Mouse (Mus musculus) left cerebral cortex, postnatal 14 days (tissue): ENCODE results near the gene S100a2. TPM values are rescaled to one million over a fixed set of nuclear protein-coding genes. Genes with fewer than 3 reads are reported as not detected.
A peak's percentile ranks its signal among the peaks of the same experiment; 100 is the strongest.

Experiments
- DNase-seq, 2 experiments: peaks; one replicate each; pipeline ENCODE4 v3.0.0; 2021 to 2022; ENCODE audit warnings: low spot score in 2 of 2, mixed read lengths in 1 of 2
- intact Hi-C: fragments of 180-260 bp; cut with DNase I; formaldehyde crosslinking; loops from one replicate; pipeline ENCODE4 v1.15.1; 2025
- total RNA-seq, 2 experiments: library from RNA; stranded (reverse); gene quantifications; 2 replicates each; pipeline ENCODE4 v1.2.3; 2021

Gene S100a2
- total RNA-seq, 2 experiments from 2014 or later, result not detected

DNA sequence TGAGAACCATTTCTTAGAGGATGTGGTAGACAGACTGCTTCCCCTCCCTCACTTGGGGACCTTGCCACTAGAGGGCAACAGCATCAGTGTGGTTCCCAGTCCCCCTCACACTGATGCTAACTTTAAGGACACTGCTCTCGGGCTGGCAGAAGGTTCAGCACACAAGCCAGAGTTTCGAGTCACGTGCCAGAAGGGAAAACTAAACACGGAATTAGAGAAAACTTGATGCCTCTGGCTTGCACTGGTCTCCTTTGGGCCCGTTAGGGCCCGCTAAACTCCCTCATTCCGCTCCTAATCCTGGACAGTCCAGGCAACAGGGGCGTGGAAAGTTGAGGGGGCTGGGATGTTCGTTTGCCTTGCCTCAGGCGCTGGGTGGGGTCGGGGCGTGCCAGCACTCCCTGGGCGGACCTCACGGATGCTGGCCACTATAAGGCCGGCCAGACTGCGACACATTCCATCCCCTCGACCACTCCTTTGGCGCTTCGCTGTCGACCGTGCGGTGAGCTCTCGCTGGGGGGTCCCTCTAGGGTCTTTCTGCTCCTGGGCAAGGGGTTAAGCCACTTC is 22.8 kb downstream of the S100a2 start, which contains the start of gene S100a6:
S100a6 (plus strand) TSS at position 155 of the 564 bp plus-strand sequence.
- intact Hi-C loops, result loop anchor here (2.0 kb wide), 1 partner anchor 26 kb away; no protein-coding TSS in a partner anchor
- peak; percentile 63 to 75 for DNase-seq

DNA sequence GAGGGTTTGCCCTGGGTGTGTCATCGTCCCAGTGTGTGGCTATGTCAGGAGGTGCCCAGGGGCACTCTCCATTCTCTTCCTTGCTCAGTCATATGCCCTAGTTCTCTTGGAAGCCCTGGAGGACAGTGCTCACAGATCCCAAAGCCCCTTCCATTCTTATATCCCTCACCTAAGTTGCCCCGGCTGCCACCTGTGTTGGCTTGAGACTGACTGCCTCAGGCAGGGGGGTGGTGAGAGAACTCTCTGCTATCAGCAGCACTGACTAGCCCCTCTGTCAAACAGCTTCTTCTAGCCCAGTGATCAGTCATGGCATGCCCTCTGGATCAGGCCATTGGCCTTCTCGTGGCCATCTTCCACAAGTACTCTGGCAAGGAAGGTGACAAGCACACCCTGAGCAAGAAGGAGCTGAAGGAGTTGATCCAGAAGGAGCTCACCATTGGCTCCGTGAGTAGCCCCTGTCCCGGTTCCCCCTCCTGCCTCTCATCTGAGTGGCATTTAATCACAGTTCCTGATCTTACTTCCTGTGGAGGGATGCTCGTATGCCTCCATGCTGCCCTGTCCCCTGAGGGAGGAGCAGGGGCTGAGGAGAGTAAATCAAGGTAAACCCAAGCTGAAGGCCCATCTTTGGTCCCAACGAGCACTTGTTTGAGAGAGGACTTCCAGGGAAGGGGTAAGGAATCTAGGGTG is 23.6 kb downstream of the S100a2 start:
- intact Hi-C loops, result loop anchor here (2.0 kb wide), 2 partner anchors 27 to 123 kb away; partner anchors contain the start of gene Snapin
- no peak for DNase-seq

DNA sequence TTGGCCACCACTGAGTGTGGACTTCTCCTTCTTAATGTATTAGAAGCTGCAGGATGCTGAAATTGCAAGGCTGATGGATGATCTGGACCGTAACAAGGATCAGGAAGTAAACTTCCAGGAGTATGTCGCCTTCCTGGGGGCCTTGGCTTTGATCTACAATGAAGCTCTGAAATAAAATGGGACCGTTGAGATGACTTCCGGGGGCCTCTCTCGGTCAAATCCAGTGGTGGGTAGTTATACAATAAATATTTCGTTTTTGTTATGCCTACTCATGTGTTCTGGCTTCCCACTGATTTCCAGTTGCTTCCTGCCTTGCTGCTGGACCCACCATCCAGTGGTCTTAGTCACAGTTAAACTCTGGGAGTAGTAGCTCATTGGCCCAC is 24.1 kb downstream of the S100a2 start:
- DNase-seq, result no peak
- intact Hi-C loops, result loop anchor here (2.0 kb wide), 1 partner anchor 123 kb away; the partner anchor contains the start of gene Snapin

DNA sequence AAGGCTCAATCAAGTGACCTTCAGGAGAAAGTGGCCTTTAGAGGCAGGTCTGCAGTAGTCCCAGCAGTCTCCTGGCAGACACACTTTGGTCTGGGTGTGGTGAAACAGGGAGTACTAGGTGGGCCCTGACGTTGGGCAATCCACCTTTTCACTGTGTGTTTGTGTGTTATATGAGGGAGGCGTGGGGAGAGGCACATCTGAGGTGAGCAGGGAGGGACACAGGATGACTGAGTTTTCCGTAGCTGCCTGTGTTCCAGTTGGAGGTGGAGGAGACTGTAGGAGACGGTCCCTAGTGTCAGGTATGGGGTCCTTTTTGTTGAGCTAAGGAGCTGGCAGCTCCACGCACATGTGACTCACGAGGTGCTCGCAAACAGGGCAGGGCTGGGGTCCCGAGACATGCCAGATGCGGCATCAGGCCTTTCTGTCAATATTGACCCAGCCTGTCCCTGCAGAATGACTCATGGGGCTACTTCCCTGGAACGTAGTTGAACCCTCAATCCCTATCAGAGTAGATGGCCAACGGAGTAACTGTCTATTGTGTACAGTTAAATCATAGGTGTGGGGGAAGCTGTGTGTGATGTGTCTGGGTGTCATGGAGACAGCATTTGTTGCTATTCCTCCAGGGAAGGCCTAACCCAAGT is 24.7 kb downstream of the S100a2 start:
- intact Hi-C loops, result loop anchor here (2.0 to 5.0 kb wide), 2 partner anchors 87 to 124 kb away; partner anchors contain the start of genes S100a14 and Snapin
- DNase-seq, result no peak

DNA sequence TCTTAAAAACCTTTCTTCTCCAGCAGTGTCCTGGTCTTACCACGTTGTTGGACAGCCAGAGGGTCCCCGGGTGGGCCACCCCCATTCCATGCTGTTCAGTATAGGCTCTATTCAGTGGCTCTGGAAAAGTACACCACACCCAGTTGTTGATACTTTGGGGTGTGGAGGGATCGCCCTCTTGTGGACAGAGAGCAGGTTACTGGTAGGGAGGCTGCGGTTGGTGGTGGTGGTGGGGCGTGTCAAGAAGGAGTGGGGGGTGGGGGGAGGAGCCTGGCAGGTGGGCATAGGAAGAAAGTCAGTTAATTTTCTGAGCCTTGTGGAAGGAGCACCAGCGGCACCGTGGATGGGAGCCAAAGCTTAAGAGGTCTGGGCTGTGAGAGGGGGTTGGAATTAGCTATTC is 25.4 kb downstream of the S100a2 start:
- DNase-seq, result peak; percentile 76 to 84
- intact Hi-C loops, result loop anchor here (2.0 to 5.0 kb wide), 2 partner anchors 88 to 125 kb away; partner anchors contain the start of genes S100a14 and Snapin

DNA sequence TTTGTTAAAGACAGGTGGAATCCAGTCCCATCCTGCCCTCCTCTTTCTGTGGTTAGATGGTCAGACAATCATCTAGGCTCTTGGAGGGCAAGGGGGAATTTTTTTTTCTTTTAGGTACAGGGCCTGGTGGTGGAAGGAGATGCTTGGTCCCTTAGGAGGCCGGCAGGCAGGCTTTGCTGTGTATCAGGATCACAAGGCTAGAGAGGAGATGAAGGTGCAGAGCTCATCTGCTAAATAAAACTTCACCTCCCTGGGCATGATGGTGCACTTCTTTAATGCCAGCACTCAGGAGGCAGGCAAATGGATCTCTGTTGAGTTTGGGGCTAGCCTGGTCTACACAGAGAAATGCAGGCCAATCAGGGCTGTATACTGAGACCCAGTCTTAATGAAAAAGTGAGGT is 25.9 kb downstream of the S100a2 start:
- no peak for DNase-seq
- intact Hi-C loops, result loop anchor here (2.0 to 5.0 kb wide), 2 partner anchors 89 to 125 kb away; partner anchors contain the start of genes S100a14 and Snapin

DNA sequence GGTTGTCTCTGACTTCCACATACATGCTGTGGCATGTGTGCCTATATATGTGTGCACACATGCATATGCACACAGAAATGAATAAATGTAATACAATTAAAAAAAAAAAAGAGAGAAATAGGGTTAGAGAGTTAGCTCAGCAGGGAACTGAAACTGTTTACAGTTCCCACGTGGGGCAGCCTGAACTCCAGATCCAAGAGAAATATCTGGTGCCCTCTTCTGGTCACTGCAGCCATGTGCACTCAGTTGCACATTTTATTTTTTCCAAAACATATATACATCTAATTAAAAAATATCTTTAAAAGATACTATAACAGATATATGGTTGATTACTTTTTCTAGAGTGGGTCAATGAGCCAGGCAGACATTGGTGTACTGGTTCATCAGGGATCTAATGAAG is 27.5 kb downstream of the S100a2 start:
- intact Hi-C loops, result loop anchor here (5.0 kb wide), 1 partner anchor 90 kb away; the partner anchor contains the start of gene S100a14
- no peak for DNase-seq

DNA sequence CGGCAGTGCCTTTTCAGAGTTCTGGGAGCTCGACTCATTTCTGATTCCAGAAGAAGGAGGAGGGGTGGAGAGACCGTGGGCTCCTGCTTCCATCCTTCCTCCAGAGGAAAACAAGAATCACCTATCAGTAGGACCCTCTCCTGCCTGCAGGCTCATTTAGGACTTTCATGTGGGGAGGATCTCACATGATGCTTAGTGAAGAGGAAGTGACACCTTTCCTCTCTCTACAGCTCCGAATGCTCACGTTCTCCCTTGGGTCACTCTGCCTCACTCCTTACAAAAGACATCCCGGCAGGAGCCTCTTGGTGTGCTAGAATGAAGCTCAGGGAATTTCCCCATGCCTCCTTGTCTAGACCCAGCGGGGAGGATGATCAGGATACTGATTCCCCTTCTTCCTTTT is 31.5 kb downstream of the S100a2 start:
- intact Hi-C loops, result no loop called here
- DNase-seq, result no peak

DNA sequence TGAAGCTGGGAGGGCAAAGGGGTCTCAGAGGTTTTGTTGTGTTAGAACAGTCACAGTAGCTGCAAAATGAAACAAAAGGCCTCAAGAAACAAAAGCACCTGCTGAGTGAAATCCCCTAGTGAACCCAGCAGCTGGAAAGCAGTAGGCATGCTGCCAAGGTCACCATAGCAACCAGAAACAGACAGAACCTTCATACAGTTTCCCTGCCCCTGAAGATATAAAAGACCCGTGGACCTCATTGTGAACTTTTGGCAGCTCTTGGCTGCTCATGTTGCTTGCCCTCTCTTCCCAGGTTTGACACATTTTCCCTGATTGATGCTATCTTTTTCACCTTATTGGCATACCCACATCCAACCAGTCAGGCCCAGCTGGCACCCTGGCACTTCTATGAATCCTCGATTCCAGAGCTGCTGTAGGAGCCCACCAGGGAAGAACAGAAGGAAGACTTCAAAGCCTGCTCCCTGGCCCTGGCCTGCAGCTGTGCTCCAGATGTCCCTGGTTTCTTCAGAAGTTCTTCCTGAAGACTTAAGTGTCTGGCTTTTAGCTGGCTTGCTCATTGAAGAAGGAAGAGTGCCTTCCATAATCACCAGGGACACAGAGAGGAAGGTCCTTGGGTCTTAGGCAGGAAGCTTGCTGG is 33.5 kb downstream of the S100a2 start:
- intact Hi-C loops, result no loop called here
- peak; percentile 66 to 71 for DNase-seq

DNA sequence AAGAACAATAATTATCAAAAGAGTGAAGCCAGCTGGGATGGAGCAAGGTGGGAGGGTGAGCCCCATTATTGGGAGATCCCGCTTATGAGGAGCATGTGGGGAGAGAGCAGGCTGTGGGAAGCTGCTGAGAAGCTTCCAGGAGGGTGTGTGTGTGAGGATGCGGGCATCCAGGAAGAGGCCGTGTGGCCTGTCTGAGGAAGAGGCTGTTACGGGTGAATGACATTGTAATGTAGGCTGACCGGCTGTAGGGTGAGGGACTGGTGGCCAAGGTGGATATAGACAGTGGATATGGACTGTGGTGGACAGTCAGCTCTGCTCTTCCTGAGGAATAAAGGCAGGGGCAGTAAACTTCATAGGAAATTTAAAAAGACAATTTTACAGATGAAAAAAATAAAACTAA is 35.4 kb downstream of the S100a2 start:
- DNase-seq, result no peak
- intact Hi-C loops, result no loop called here

DNA sequence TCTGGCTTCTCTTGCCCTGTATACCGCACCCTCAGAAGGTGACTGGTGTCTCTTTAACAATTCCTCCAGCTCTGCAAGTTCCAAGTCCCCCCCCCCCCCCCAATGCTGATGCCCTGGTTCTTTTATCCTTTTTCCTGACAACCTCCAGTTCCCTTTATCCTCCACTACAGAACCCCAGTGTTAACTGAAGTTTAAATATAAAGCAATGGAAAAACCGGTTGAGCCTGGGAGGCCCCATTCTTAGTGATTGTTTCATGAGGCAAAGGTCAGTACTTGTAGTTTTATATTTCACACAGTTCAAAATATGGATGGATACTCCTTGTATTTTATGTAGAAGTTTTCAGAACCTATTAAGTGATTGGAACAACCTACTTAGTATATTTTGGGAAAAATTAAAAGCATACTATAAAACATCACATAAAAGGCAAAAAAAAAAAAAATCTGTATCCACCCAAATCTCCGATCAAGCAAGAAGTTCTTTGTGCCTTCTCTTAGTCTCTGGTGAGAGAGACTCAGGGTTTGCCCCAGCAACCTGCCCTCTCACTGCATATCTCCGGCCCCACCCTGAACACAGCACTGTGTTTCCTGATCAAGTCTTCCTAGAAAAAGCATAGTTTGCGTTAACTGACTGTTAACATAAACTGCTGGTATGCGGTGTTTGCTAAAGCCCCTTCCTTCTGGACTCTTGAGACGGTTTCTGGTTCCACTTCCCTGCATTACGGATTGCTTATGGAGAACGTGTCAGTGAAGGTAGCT is 36.4 kb downstream of the S100a2 start:
- no peak for DNase-seq
- intact Hi-C loops, result no loop called here

DNA sequence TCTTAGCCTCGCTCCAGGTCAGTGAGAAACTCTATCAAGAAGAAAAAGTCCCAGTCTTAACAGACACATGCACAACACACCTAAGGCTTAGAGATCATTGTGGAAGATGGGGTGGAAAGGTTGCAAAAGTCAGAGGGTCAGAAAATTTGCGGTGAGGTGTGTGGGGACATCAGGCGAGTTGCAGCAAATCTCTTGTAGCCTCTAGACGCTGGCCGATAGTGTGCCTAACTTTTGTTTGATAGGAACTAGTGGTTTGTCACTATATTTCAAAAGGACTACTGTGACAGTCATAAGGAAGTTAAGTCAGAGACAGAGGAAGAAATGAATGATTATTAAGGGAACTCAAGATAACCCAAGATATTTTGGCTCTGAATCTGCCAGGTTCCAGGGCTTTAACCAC is 37.3 kb downstream of the S100a2 start:
- no peak for DNase-seq
- intact Hi-C loops, result no loop called here

DNA sequence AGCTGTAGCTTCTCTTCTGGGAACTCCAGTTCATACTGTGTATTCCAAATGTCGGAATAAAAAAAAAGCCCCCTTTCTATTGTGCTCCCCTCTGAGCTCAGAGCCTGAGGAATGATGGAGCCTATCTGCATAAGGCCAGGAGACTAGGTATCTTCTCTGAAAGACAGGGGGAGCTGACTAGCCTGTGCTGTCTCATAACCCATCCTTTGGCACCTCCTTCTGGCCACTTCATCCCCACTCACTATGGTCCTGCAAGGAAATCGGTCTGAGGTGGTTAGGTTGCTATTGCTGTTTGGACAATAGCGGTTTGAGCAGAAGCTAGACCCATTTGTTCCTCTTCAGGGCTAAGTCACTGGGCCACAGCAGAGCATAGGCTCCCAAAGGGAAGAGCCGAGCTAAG is 37.8 kb downstream of the S100a2 start:
- DNase-seq, result no peak
- intact Hi-C loops, result no loop called here

DNA sequence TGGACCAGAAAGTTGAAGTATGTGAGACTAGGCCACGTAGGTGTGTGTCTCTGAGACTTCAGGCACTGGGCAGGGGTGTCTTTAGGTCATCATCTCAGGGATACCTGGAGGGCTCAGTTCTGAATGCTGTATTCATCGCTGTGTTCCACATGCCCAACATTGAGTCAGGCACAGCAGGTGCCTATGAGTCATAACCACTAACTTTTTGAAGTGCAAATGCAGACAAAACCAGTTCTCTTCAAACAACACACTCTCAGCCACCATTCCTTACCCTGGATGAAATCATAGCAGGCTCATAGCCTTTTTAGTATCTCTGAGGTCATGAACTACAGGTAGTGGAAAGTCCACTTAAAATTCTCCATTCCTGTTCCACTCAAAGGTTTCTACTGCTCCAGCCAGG is 39.3 kb downstream of the S100a2 start:
- no peak for DNase-seq
- intact Hi-C loops, result no loop called here

DNA sequence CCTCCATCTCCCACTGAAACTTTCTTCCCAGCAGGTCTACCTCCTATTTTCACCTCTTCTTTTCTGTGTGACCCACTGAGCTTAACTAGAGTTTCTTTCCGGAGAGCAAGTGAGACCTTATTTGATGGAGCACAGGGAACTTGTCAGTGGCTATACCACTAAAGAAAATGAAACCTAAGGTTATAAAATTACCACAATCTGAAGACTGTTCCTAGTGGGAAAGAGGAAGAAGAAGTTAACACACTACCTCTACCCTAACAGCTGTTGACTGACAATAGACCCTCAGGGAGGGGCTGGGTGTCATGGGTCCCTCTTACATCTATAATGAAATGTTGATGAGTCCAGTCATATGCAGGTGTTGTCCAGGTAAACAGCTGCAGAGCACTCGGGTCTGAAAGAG is 41.9 kb downstream of the S100a2 start:
- intact Hi-C loops, result no loop called here
- DNase-seq, result no peak

DNA sequence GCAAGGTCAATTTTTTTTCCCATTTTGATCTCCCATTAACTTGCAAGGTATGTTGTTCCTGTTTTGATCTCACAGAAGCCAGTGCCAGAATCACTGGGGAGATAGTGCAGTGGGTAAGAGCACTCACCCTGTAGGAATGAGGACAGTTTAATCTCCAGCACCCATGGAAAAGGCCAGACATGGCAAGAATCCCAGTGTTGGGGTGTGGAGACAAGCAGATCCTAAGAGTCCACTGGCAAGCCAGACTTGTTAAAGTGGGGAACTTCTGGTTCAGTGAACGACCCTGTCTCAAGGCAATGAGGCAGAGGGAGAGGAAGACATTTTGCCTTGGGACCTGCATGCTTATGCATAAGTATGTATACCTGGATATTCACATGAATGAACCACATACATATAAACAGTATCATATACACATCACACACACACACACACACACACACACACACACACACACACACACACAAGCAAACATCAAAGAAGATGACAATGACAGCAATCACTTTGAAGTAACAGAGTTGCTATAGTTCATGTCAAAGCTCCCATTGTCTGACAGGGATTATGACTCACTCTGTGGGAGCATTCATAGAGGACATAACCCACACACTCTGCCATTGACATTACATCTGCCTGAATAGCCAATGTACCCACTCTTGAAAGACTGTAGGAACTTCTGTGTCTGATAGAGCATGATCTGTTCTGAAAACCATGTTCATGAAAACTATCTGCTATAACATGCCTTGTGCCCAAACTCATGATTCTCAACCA is 48.6 kb downstream of the S100a2 start:
- no peak for DNase-seq
- intact Hi-C loops, result no loop called here

DNA sequence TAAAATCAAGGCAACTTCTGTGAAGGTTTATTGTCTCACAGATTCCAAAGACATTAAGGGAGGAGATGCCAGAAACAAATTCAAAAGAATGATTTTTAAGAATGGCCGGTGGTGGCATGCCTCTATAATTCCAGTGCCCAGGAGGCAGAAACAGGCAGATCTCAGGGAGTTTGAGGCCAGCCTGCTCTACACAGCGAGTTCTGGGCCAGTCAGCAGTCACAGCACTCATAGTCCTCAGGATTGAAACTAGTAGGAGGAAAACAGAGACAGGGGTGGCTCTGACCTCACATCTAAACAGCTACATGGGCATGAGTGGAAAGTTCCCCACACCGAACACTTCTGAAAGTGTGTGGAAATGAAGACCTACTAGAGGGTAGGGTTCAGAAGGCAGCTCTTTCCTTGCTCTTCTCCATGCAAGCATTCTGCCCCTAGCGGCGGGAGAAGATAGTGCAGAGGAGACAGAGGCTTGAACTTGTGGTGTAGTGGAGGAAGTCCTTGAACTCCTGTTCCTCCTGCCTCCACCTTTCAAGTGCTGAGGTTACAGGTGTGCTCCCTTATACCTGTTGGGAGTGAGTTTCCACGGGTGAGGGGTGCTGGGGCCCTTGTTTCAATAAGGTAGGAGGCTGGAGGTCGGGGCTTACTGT is 49.6 kb downstream of the S100a2 start:
- no peak for DNase-seq
- intact Hi-C loops, result no loop called here

DNA sequence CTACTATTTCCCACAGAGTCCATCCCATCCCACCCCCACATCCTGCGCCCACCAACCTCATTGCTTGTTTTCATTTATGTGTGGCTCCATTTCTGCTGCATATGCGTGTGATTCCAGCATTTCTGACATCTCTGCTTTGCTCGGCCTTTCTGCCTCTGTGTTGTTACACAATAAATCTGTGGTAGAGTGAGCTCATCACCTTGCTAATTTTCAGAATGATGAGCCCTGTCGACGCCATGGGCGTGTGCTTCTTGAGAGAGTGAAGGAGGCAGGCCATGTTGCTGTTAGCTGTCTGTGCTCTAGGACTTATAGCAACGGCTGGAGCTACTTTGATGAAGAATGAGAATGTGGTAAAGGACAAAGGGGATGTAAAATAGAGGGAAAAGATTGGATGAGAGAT is 50.9 kb downstream of the S100a2 start:
- intact Hi-C loops, result no loop called here
- no peak for DNase-seq
